Mouse (Mus musculus): ENCODE data around the gene Ss18l2.

Gene Ss18l2

GRCm38 (mm10) chr9:121760271-121761090 lies 50.4 kb downstream of the Ss18l2 start:
- peak; percentile 38 to 41 for DNase-seq

DNA sequence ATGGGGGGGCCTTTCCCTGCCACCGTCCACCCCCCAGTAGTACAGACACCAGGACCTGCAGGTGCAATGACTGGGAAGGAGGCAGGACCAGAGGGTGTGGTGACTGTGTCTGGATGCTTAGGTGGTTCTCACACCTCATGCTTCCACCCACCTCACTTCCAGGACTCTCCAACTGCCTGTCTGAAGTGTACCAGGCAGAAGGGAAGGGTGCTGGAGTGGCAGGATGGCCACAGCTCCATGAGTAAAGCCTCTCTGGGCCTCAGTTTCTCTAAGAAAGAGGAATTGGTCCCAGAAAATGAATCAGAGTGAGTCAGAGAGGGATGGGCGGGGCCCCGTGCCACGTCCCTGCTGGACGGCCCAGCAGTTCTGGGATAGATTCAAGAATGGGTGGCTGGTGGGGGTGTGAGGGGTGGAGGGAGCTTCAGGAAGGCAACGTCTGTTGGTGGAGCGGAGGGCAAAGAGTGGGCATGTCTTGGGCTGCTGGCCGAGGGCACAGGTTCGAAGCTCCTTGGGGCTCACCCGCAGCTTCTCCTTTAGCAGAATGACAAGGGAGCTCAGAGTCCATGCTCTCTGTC lies 51.0 kb downstream of the Ss18l2 start:
- DNase-seq = no peak

GRCm38 (mm10) chr9:121761787-121762186 lies 51.7 kb downstream of the Ss18l2 start:
- DNase-seq = peak in 1 of 2 experiments; percentile 19

GRCm38 (mm10) chr9:121762248-121762647 lies 52.1 kb downstream of the Ss18l2 start:
- no peak for DNase-seq

- no peak for DNase-seq
Measured at GRCm38 (mm10) chr9:121762761-121763160, 52.6 kb downstream of the Ss18l2 start.
